Mouse (Mus musculus) liver, postnatal 0 days (tissue): Measurements from ENCODE around the gene R3hdml.

Source experiments
- CTCF ChIP-seq: sonication (generic); IDR thresholded peaks from 2 replicates; pipeline ENCODE4 v1.5.1; 2016; ENCODE audit warnings: antibody characterized with exemption, low read depth
- EP300 ChIP-seq: IDR thresholded peaks from 2 replicates; pipeline ENCODE4 v1.6.1; 2016; ENCODE audit warnings: antibody characterized with exemption, low read depth, mild to moderate bottlenecking

GRCm38 (mm10) chr2:163472466-163472851 is 19.7 kb upstream of the R3hdml start, which contains the start of gene Fitm2:
- TF ChIP-seq CTCF (peak; percentile 100), EP300 (no peak)
